Mouse (Mus musculus): Measurements from ENCODE around the gene Tdrd12. TPM values are rescaled to one million over a fixed set of nuclear protein-coding genes. Genes with fewer than 3 reads are reported as not detected.
"Not testable (repeated sequence)": the region's sequence is repeated elsewhere in the genome, so short reads cannot be mapped to it uniquely, and the experiment has no call there.

Tdrd12 gene
- polyA plus RNA-seq, 1 experiment from 2014 or later, result 0.19 TPM

DNA sequence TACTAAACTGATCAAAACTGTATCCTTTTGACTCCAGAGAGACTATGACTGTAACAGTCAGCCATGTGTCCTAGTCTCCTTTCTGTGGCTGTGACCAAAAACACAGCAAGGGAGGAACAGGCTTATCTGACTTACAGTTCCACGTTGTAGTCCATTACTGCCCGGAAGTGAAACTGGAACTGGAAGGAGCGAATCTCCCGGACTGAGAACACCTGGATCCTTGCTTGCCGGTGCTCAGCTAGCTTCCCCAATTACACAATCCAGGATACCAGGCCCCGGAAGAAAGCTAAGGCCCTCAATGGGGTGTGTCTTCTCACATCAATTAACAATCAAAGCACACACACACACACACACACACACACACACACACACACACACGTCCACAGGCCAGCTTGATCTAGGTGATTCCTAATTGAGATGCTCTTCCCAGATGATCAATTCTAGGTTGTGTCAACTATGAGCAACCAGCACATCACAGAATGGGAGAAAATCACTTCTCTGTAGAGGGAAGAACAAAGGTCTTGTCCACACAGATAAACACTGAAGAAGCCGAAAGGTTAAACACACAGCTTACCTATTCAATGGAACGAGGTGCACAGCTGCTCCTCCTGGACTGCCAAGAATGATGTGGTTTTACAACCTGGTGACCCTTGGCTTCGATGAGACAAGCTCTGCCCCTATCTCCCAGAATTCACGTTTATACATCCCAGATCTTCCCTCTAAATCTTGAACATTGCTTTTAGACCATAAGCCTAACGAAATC lies 1.6 kb downstream of the Tdrd12 start:
- H3K9ac ChIP-seq (ENCODE audit: low read length), result no peak overlapping the region
- ATAC-seq (ENCODE audit: low FRiP score, low TSS enrichment), result no peak
- H3K36me3 ChIP-seq (ENCODE audit: control insufficient read depth, insufficient read depth, low read length), result no peaks in the 10 kb centered on the region
- no peak overlapping the region for H3K4me3 ChIP-seq (ENCODE audit: low read depth, low read length)
- no peaks in the 10 kb centered on the region for H3K4me1 ChIP-seq (replicated peaks; ENCODE audit: control insufficient read depth, insufficient read depth)
- H3K27me3 ChIP-seq (ENCODE audit: control insufficient read depth, insufficient read depth, low read length), result no peaks in the 10 kb centered on the region
- no peak overlapping the region for H3K4me2 ChIP-seq (replicated peaks; ENCODE audit: low read depth)
- WGBS, result 36% methylated on average over 12 of the region's 12 CpGs
- TF ChIP-seq CTCF (IDR thresholded peaks at IDR 0.05; ENCODE audit: low read depth), result no peak
- no peak for TF ChIP-seq EP300 (optimal IDR thresholded peaks at IDR 0.05)
- H3K9me3 ChIP-seq (ENCODE audit: control insufficient read depth, low read length), result no peaks in the 10 kb centered on the region
- DNase-seq (ENCODE audit: low spot score), result no peak
- H3K27ac ChIP-seq (replicated peaks), result no peak overlapping the region

DNA sequence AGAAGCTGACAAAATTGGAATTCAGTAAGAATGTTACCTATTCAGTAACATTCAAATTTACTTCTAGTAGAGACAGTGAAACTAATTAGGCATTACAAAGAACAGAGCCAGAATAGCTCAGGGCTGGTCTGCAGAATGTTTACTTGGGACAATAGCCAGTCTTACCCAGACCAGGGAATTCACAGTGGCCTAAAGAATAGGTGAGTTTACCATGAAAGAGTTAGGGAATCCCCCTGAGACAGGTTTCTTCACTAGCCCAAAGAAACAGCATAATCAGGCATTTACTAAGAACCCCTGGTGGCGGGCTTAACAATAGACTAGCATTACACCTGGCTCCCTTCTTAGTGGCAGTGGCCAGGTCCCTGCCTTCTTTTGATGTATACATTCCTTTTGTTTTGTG lies 7.0 kb downstream of the Tdrd12 start:
- H3K4me1 ChIP-seq (replicated peaks; ENCODE audit: control insufficient read depth, insufficient read depth); H3K9ac ChIP-seq (ENCODE audit: low read length); H3K36me3 ChIP-seq (ENCODE audit: control insufficient read depth, insufficient read depth, low read length); ATAC-seq (ENCODE audit: low FRiP score, low TSS enrichment); H3K9me3 ChIP-seq (ENCODE audit: control insufficient read depth, low read length); H3K27ac ChIP-seq (replicated peaks); H3K4me3 ChIP-seq (ENCODE audit: low read depth, low read length); H3K27me3 ChIP-seq (ENCODE audit: control insufficient read depth, insufficient read depth, low read length); DNase-seq (ENCODE audit: low spot score); H3K4me2 ChIP-seq (replicated peaks; ENCODE audit: low read depth): not testable (repeated sequence)
- 56% methylated on average over 1 of the region's 1 CpGs for WGBS

DNA sequence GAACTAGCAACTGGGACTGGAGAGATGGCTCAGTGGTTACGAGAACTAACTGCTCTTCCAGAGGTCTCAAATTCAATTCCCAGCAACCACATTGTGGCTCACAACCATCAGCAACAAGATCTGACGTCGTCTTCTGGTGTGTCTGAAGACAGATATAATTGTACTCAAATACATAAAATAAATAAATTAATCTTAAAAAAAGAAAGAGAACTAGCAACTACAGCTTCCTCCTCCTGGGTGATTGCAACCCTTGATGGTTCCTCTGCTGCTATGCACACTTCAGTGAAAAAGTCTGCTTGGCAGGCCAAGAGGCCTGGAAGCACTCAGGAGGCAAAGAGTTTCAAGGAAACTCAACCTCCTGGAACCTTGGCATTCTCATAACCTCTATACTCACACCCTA lies 7.5 kb downstream of the Tdrd12 start:
- Histone ChIP-seq H3K27me3 (ENCODE audit: control insufficient read depth, insufficient read depth, low read length) (no peaks in the 10 kb centered on the region), H3K9ac (ENCODE audit: low read length) (no peak overlapping the region), H3K4me2 (replicated peaks; ENCODE audit: low read depth) (no peak overlapping the region), H3K36me3 (ENCODE audit: control insufficient read depth, insufficient read depth, low read length) (no peaks in the 10 kb centered on the region), H3K9me3 (ENCODE audit: control insufficient read depth, low read length) (no peaks in the 10 kb centered on the region), H3K27ac (replicated peaks) (no peak overlapping the region), H3K4me1 (replicated peaks; ENCODE audit: control insufficient read depth, insufficient read depth) (no peaks in the 10 kb centered on the region), H3K4me3 (ENCODE audit: low read depth, low read length) (no peak overlapping the region)
- no peak for TF ChIP-seq EP300 (optimal IDR thresholded peaks at IDR 0.05)
- TF ChIP-seq CTCF (IDR thresholded peaks at IDR 0.05; ENCODE audit: low read depth), result no peak
- no peak for DNase-seq (ENCODE audit: low spot score)
- 84% methylated on average over 3 of the region's 3 CpGs for WGBS
- no peak for ATAC-seq (ENCODE audit: low FRiP score, low TSS enrichment)

DNA sequence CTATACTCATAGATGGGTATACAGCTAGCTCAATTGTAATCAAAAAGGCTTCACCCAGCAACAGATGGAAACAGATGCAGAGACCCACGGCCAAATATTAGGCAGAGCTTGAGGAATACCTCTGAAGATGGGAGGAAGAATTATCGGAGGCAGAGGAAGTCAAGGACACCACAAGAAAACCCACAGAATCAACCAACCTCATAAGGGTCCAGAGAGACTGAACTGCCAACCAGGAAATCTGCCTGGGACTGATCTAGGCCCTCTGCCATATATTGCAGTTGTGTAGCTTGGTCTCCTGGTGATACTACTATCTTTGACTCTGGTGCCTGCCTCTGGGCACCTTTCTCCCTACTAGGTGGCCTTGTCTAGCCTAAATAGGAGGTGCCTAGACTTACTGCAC lies 10.8 kb downstream of the Tdrd12 start:
- no peaks in the 10 kb centered on the region for H3K9me3 ChIP-seq (ENCODE audit: control insufficient read depth, low read length)
- TF ChIP-seq CTCF (IDR thresholded peaks at IDR 0.05; ENCODE audit: low read depth) (no peak), EP300 (optimal IDR thresholded peaks at IDR 0.05) (no peak)
- H3K4me1 ChIP-seq (replicated peaks; ENCODE audit: control insufficient read depth, insufficient read depth), result no peaks in the 10 kb centered on the region
- H3K36me3 ChIP-seq (ENCODE audit: control insufficient read depth, insufficient read depth, low read length), result no peaks in the 10 kb centered on the region
- no peak overlapping the region for H3K9ac ChIP-seq (ENCODE audit: low read length)
- WGBS, result 87% methylated on average over 2 of the region's 2 CpGs
- DNase-seq (ENCODE audit: low spot score), result no peak
- no peak overlapping the region for H3K4me3 ChIP-seq (ENCODE audit: low read depth, low read length)
- ATAC-seq (ENCODE audit: low FRiP score, low TSS enrichment), result no peak
- no peaks in the 10 kb centered on the region for H3K27me3 ChIP-seq (ENCODE audit: control insufficient read depth, insufficient read depth, low read length)
- H3K4me2 ChIP-seq (replicated peaks; ENCODE audit: low read depth), result no peak overlapping the region
- H3K27ac ChIP-seq (replicated peaks), result no peak overlapping the region

DNA sequence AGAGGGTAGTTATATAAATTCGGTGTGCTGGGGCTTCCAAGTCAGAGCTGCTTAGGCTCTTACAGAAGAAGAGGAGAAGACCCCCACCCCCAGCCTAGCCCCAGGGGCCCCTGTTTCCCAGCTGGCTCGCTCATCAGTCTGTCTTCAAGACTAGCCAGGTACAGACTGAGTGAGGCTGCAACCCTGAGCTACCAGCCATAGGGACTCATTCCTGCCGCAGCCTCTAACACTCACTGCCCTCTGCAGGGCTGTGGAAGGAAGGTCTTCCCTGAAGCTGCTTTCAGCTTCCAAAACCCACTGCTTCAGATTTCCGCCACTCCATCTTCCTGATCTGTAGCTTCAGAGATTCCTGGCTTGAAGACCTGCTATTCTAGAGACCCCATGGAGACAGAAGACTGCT lies 35.5 kb downstream of the Tdrd12 start:
- TF ChIP-seq EP300 (optimal IDR thresholded peaks at IDR 0.05), result no peak
- TF ChIP-seq CTCF (IDR thresholded peaks at IDR 0.05; ENCODE audit: low read depth), result peak; percentile 67
- no peak for ATAC-seq (ENCODE audit: low FRiP score, low TSS enrichment)
- DNase-seq (ENCODE audit: low spot score), result peak; percentile 25

DNA sequence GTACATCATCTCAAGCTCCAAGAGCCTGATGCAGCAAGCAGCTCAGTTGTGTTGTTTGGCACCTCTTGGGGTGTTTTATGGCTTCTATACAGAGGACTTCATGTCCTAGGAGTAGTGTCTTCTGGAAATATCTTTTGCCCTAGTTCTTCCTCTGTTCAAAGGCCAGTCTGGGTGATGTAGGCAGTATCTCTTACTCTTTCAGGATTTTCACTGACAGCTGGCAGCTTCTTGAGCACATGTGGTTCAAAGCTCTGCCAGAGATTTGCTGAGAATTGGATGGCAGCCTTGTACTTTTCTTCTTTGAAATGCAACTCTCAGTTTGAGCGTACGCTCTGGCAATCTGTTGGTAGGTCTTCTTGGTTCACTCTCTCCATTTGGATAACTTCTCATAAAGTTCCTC lies 40.0 kb downstream of the Tdrd12 start:
- no peak overlapping the region for H3K4me2 ChIP-seq (replicated peaks; ENCODE audit: low read depth)
- DNase-seq (ENCODE audit: low spot score) (no peak), ATAC-seq (ENCODE audit: low FRiP score, low TSS enrichment) (no peak)
- H3K9ac ChIP-seq (ENCODE audit: low read length), result no peak overlapping the region
- no peaks in the 10 kb centered on the region for H3K9me3 ChIP-seq (ENCODE audit: control insufficient read depth, low read length)
- no peak overlapping the region for H3K27ac ChIP-seq (replicated peaks)
- WGBS, result 96% methylated on average over 2 of the region's 2 CpGs
- no peaks in the 10 kb centered on the region for H3K27me3 ChIP-seq (ENCODE audit: control insufficient read depth, insufficient read depth, low read length)
- H3K4me3 ChIP-seq (ENCODE audit: low read depth, low read length), result no peak overlapping the region
- H3K36me3 ChIP-seq (ENCODE audit: control insufficient read depth, insufficient read depth, low read length), result no peaks in the 10 kb centered on the region
- no peaks in the 10 kb centered on the region for H3K4me1 ChIP-seq (replicated peaks; ENCODE audit: control insufficient read depth, insufficient read depth)
- no peak for TF ChIP-seq CTCF (IDR thresholded peaks at IDR 0.05; ENCODE audit: low read depth)
- no peak for TF ChIP-seq EP300 (optimal IDR thresholded peaks at IDR 0.05)

More for the DNA sequence above, 35.5 kb downstream of the Tdrd12 start:
- 29% methylated on average over 4 of the region's 4 CpGs for WGBS
- H3K4me1 ChIP-seq (replicated peaks; ENCODE audit: control insufficient read depth, insufficient read depth), result no peaks in the 10 kb centered on the region
- H3K9ac ChIP-seq (ENCODE audit: low read length), result no peak overlapping the region
- no peaks in the 10 kb centered on the region for H3K27me3 ChIP-seq (ENCODE audit: control insufficient read depth, insufficient read depth, low read length)
- H3K36me3 ChIP-seq (ENCODE audit: control insufficient read depth, insufficient read depth, low read length), result no peaks in the 10 kb centered on the region
- H3K4me3 ChIP-seq (ENCODE audit: low read depth, low read length), result no peak overlapping the region
- no peak overlapping the region for H3K4me2 ChIP-seq (replicated peaks; ENCODE audit: low read depth)
- no peaks in the 10 kb centered on the region for H3K9me3 ChIP-seq (ENCODE audit: control insufficient read depth, low read length)
- no peak overlapping the region for H3K27ac ChIP-seq (replicated peaks)
